Mouse (Mus musculus) intestine, embryonic 14.5 days (tissue): ENCODE results near the gene D230025D16Rik. TPM values are rescaled to one million over a fixed set of nuclear protein-coding genes. Genes with fewer than 3 reads are reported as not detected.

Source experiments
- ATAC-seq: fragments of 200-750 bp; cut with Nextera tagmentation; replicated peaks from 2 replicates; pipeline ENCODE4 v1.8.0; 2017; ENCODE audit warnings: low read depth, moderate number of reproducible peaks, moderate TSS enrichment, moderate library complexity; ENCODE audit not compliant: low FRiP score, low TSS enrichment
- DNase-seq: peaks from one replicate; pipeline ENCODE4 v3.0.0-alpha.2; 2018; ENCODE audit warnings: low spot score
- H3K27ac ChIP-seq: fragments of 300-500 bp; sonication (generic); 2 replicates; pipeline ENCODE4 v1.5.1; 2014; ENCODE audit warnings: low read depth, mild to moderate bottlenecking, control low read depth
- H3K27me3 ChIP-seq: fragments of 300-500 bp; sonication (generic); replicated peaks from 2 replicates; pipeline ENCODE4 v1.6.1; 2014; ENCODE audit warnings: low read length, control low read depth; ENCODE audit not compliant: control insufficient read depth, insufficient read depth
- H3K36me3 ChIP-seq: fragments of 300-500 bp; sonication (generic); 2 replicates; pipeline ENCODE4 v1.6.1; 2014; ENCODE audit warnings: low read length, control low read depth; ENCODE audit not compliant: control insufficient read depth, insufficient read depth
- H3K4me1 ChIP-seq: fragments of 300-500 bp; sonication (generic); replicated peaks from 2 replicates; pipeline ENCODE4 v1.6.1; 2014; ENCODE audit warnings: low read length, control low read depth, mixed read lengths; ENCODE audit not compliant: control insufficient read depth, insufficient read depth
- H3K4me2 ChIP-seq: fragments of 300-500 bp; sonication (generic); 2 replicates; pipeline ENCODE4 v1.6.1; 2014; ENCODE audit warnings: low read length
- H3K4me3 ChIP-seq: fragments of 300-500 bp; sonication (generic); 2 replicates; pipeline ENCODE4 v1.5.1; 2014; ENCODE audit warnings: low read depth, low read length, control low read depth, mixed read lengths
- H3K9ac ChIP-seq: fragments of 300-500 bp; sonication (generic); 2 replicates; pipeline ENCODE4 v1.6.1; 2014; ENCODE audit warnings: mild to moderate bottlenecking, low read length
- H3K9me3 ChIP-seq: fragments of 300-500 bp; sonication (generic); 2 replicates; pipeline ENCODE4 v1.6.1; 2016; ENCODE audit warnings: low read length, control low read depth; ENCODE audit not compliant: control insufficient read depth
- WGBS: fragments of 180-500 bp; shearing (Covaris S2); extraction: QIAGEN DNeasy Blood & Tissue Kit; methylation state at CpG from one replicate; pipeline ENCODE4 v1.1.7; 2014; 5-methylcytosine and 5-hydroxymethylcytosine counted together
- polyA plus RNA-seq: library from polyadenylated mRNA; unstranded; fragments of >200 nt; fragmentation: Nextera tagmentation; extraction: Ambion mirVana; gene quantifications from 2 replicates; pipeline ENCODE4 v1.2.1, GENCODE M21; 2014

D230025D16Rik gene
- polyA plus RNA-seq, 1 experiment from 2014 or later: 29.5 TPM

DNA sequence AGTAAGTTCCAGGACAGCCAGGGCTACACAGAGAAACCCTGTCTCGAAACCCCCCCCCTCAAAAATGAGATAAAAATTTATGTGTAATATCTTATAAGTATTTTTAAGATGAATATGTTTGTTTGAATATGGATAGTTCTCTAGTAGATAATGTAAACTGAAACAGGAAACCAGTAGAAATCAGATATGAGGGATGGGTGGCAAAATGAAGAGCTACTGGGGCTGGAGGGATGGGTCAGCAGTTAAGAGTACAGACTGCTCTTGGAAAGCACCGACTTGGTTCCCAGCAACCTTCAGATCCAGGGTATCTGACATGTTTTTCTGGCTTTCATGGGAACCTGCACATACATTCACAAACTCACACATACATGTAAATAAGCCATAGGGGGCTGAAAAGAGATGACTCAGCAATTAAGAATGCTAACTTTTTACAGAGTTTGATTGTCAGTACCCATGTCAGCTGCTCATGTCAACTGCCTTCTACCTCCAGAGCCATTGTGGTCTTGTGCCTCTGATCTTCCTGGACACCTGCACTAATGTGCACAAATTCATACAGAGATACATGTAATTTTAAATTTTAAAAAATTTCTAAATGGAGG, 17.2 kb upstream of the D230025D16Rik start:
- no peaks in the 10 kb centered on the region for H3K27me3 ChIP-seq
- H3K4me2 ChIP-seq: no peak overlapping the region
- no peak for DNase-seq
- no peaks in the 10 kb centered on the region for H3K4me1 ChIP-seq
- H3K9ac ChIP-seq: no peak overlapping the region
- H3K9me3 ChIP-seq: no peaks in the 10 kb centered on the region
- H3K36me3 ChIP-seq: peaks cover 33% of the 10 kb centered on the region
- no peak overlapping the region for H3K4me3 ChIP-seq
- H3K27ac ChIP-seq: no peak overlapping the region
- no peak for ATAC-seq
- 93% methylated on average over 2 of the region's 2 CpGs for WGBS

- H3K9me3 ChIP-seq: no peaks in the 10 kb centered on the region
- no peak overlapping the region for H3K9ac ChIP-seq
- peaks cover 22% of the 10 kb centered on the region for H3K36me3 ChIP-seq
- no peak for DNase-seq
- no peaks in the 10 kb centered on the region for H3K4me1 ChIP-seq
- WGBS: 80% methylated on average over 1 of the region's 1 CpGs
- ATAC-seq: no peak
- no peak overlapping the region for H3K4me2 ChIP-seq
- no peaks in the 10 kb centered on the region for H3K27me3 ChIP-seq
- no peak overlapping the region for H3K27ac ChIP-seq
- H3K4me3 ChIP-seq: no peak overlapping the region
Measured at GRCm38 (mm10) chr8:105209153-105210110, 15.5 kb upstream of the D230025D16Rik start.

- peaks cover 20% of the 10 kb centered on the region for H3K36me3 ChIP-seq
- ATAC-seq (no peak), DNase-seq (no peak)
- no peaks in the 10 kb centered on the region for H3K4me1 ChIP-seq
- no peaks in the 10 kb centered on the region for H3K27me3 ChIP-seq
- H3K9me3 ChIP-seq: no peaks in the 10 kb centered on the region
- H3K9ac ChIP-seq: no peak overlapping the region
- H3K4me2 ChIP-seq: no peak overlapping the region
- H3K4me3 ChIP-seq: no peak overlapping the region
- WGBS: 88% methylated on average over 5 of the region's 5 CpGs
- H3K27ac ChIP-seq: no peak overlapping the region
Measured at GRCm38 (mm10) chr8:105214104-105214503, 10.8 kb upstream of the D230025D16Rik start.

- WGBS: 82% methylated on average over 5 of the region's 5 CpGs
- Histone ChIP-seq H3K36me3 (peaks cover 20% of the 10 kb centered on the region), H3K27me3 (no peaks in the 10 kb centered on the region), H3K4me1 (no peaks in the 10 kb centered on the region), H3K4me2 (no peak overlapping the region), H3K4me3 (no peak overlapping the region), H3K9me3 (no peaks in the 10 kb centered on the region), H3K9ac (no peak overlapping the region), H3K27ac (no peak overlapping the region)
- 0 out of 2 replicates have a peak, but pooled peaks have one; percentile 33 for ATAC-seq
- no peak for DNase-seq
Measured at GRCm38 (mm10) chr8:105217926-105218522, 6.9 kb upstream of the D230025D16Rik start.

- ATAC-seq: no peak
- no peaks in the 10 kb centered on the region for H3K36me3 ChIP-seq
- no peaks in the 10 kb centered on the region for H3K27me3 ChIP-seq
- WGBS: 75% methylated on average over 7 of the region's 7 CpGs
- H3K4me1 ChIP-seq: peaks cover 11% of the 10 kb centered on the region
- no peaks in the 10 kb centered on the region for H3K9me3 ChIP-seq
- H3K4me3 ChIP-seq: no peak overlapping the region
- H3K4me2 ChIP-seq: peak overlapping the region; percentile 75
- peak overlapping the region; percentile 87 for H3K27ac ChIP-seq
- no peak overlapping the region for H3K9ac ChIP-seq
- no peak for DNase-seq
Measured at GRCm38 (mm10) chr8:105223850-105224249, 1.1 kb upstream of the D230025D16Rik start.

- Histone ChIP-seq H3K4me2 (peak overlapping the region; percentile 92), H3K4me1 (peaks cover 11% of the 10 kb centered on the region), H3K4me3 (peak overlapping the region; percentile 95), H3K27me3 (no peaks in the 10 kb centered on the region), H3K9ac (peak overlapping the region; percentile 76), H3K27ac (peak overlapping the region; percentile 87), H3K36me3 (no peaks in the 10 kb centered on the region), H3K9me3 (no peaks in the 10 kb centered on the region)
- DNase-seq: no peak
- 0% methylated on average over 27 of the region's 27 CpGs for WGBS
- ATAC-seq: no peak
Measured at GRCm38 (mm10) chr8:105225272-105225593, 288 bp downstream of the D230025D16Rik start.

DNA sequence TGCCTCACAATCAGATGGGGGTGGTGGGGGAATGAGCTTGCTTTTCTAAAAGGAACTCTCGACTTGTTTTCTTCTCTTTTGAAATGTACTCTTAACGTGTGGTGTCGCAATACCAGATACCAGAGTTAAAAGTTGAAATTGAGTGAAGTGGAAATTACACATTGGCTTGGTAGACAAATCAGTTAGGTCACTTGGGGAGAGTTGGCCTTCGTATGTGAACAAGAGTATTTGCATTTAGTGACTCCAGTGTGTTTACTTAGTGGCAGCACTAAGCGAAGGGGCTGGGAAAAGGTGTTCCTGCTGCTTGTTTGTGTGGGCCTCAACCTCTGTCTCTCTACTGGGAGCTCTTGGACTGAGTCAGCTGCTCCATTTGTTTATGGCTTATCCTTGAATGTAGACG, 972 bp downstream of the D230025D16Rik start:
- Histone ChIP-seq H3K27ac (no peak overlapping the region), H3K9me3 (no peaks in the 10 kb centered on the region), H3K4me1 (peaks cover 11% of the 10 kb centered on the region), H3K4me2 (peak overlapping the region; percentile 92), H3K9ac (peak overlapping the region; percentile 76), H3K27me3 (no peaks in the 10 kb centered on the region), H3K4me3 (peak overlapping the region; percentile 95), H3K36me3 (no peaks in the 10 kb centered on the region)
- ATAC-seq (no peak), DNase-seq (no peak)
- WGBS: 17% methylated on average over 6 of the region's 6 CpGs

DNA sequence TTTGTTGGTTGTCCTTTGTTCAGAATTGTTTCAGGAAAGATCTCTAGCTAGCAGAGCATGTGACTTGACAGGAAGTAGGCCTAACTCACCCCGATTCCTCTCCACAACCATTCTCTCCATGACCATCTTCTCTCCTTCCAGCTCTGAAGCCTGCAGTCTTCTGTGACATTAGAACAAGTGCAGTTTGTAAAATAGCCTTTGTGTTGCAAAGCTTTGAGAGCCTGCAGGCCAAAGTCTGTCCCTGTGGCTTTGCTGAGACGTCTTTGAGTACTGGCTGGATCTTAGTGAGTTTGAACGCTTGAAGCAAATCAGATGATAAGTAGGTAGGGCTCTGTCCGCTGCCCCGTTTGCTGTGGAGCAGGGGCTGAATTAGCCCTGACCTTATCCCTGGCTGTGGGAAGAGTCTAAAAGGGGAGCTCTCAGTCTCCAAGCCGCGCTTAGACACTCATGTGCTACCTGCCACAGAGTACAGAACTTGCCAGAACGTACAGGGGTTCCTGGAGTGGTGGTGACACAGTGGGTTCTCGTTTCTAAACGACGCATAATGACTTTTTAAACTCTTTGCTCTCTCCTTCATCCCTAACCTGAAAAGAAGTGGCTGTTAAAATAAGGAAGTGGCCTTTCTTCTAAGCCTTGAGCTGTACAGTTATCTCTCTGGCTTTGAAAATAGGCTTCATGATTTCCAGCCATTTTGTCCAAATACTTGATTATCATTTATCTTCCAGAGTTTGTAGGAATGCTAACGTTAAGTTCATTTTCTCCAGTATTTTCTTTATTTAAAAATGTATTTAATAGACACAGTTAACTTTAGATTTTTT, 6.8 kb downstream of the D230025D16Rik start:
- Histone ChIP-seq H3K4me3 (no peak overlapping the region), H3K36me3 (peaks cover 19% of the 10 kb centered on the region), H3K9ac (no peak overlapping the region), H3K4me1 (peaks cover 1% of the 10 kb centered on the region; the same call in 1 of the 2 replicates), H3K9me3 (no peaks in the 10 kb centered on the region), H3K27ac (no peak overlapping the region), H3K4me2 (no peak overlapping the region), H3K27me3 (no peaks in the 10 kb centered on the region)
- 83% methylated on average over 12 of the region's 12 CpGs for WGBS
- DNase-seq: no peak
- ATAC-seq: no peak
